Mouse (Mus musculus) G1E (cell line): Measurements from ENCODE around the gene Nyap1. TPM values are rescaled to one million over a fixed set of nuclear protein-coding genes. Genes with fewer than 3 reads are reported as not detected.
A peak's percentile ranks its signal among the peaks of the same experiment; 100 is the strongest.

Experiments
- ATAC-seq: 2 replicates; pipeline ENCODE4 v1.8.0; 2016; ENCODE audit warnings: mild to moderate bottlenecking; ENCODE audit not compliant: insufficient number of reproducible peaks, poor library complexity, low FRiP score, severe bottlenecking; ENCODE audit errors: extremely low read depth
- DNase-seq: peaks from one replicate; pipeline ENCODE4 v3.0.0; 2012; ENCODE audit warnings: low spot score
- H3K27me3 ChIP-seq: 2 replicates; pipeline ENCODE4 v1.6.1; 2012; ENCODE audit warnings: mild to moderate bottlenecking, low read length, inconsistent platforms; ENCODE audit not compliant: insufficient read depth
- H3K36me3 ChIP-seq: replicated peaks from 2 replicates; pipeline ENCODE3; 2012; ENCODE audit warnings: mild to moderate bottlenecking, inconsistent platforms
- H3K4me1 ChIP-seq: 2 replicates; pipeline ENCODE4 v1.6.1; 2012; ENCODE audit warnings: low read depth, low read length, inconsistent platforms, mixed read lengths; ENCODE audit not compliant: insufficient read depth
- H3K4me3 ChIP-seq: 2 replicates; pipeline ENCODE4 v1.5.1; 2012; ENCODE audit warnings: low read depth, mild to moderate bottlenecking, inconsistent platforms, low read length, moderate library complexity, mixed read lengths
- H3K9me3 ChIP-seq: replicated peaks from 2 replicates; pipeline ENCODE4 v1.6.1; 2012; ENCODE audit warnings: inconsistent platforms
- CTCF ChIP-seq: IDR thresholded peaks from 2 replicates; pipeline ENCODE4 v1.5.1; 2012; ENCODE audit warnings: low read depth, low read length, inconsistent platforms, mixed read lengths
- GATA1 ChIP-seq: IDR thresholded peaks from 2 replicates; pipeline ENCODE4 v1.6.1; 2012; ENCODE audit warnings: borderline replicate concordance, low read length, inconsistent platforms, mixed read lengths
- GATA2 ChIP-seq: IDR thresholded peaks from 2 replicates; pipeline ENCODE4 v1.6.1; 2012; ENCODE audit warnings: low read depth, low read length, inconsistent platforms, borderline replicate concordance
- POLR2AphosphoS5 ChIP-seq: IDR thresholded peaks from 2 replicates; pipeline ENCODE4 v1.6.1; 2012; ENCODE audit warnings: low read depth, low read length, inconsistent platforms; ENCODE audit not compliant: insufficient replicate concordance
- TAL1 ChIP-seq: conservative IDR thresholded peaks from 2 replicates; pipeline ENCODE4 v1.6.1; 2012; ENCODE audit warnings: low read depth, low read length, inconsistent platforms, mixed read lengths
- polyA plus RNA-seq: library from polyadenylated mRNA; stranded (reverse); fragments of >175 nt; gene quantifications from 2 replicates; pipeline ENCODE4 v1.2.3, GENCODE M21; 2012
- total RNA-seq, 2 experiments: library from RNA; stranded (forward) in 1 of 2; stranded (reverse) in 1 of 2; fragments of 200-1000 nt in 1 of 2; fragments of >200 nt in 1 of 2; fragmentation: Nextera tagmentation in 1 of 2; gene quantifications; 2 replicates each; pipeline ENCODE4 v1.2.3; 2014 to 2017

The Nyap1 gene
- total and polyA plus RNA-seq, 3 experiments: 0.38 to 2.8 (median 0.90) TPM

DNA sequence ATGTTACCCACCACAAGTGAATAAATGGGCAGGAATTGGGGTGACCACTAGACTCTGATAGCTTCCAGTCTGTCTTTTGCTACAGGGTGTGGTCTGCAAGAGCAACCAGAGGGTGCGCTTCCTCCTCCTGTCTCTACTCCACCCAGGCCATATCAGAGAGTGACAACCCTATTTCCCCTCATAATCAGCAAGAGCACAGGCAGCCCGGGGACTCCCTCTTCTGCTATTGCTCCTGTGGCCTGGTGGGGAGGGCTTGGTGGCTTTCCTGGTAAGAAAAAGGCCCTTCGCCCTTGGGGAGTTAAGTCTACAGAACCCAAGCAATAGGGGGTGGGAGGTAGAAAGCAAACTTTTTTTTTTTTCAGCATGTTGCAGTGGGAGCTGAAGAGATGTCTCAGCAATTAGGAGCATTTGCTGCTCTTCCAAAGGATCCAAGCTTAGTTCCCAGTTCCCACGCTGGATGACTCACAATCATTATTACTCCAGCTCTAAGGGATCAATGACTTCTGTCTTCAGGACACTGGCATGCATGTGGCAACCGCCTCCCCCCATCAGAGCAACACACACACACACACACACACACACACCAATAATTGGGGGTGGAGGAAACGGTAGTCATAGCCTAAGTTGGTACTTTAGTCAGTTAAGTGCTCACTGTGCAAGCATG lies 55.1 kb downstream of the Nyap1 start:
- peak overlapping the region; percentile 14; the same call in 1 of the 2 replicates for H3K4me3 ChIP-seq
- no peaks in the 10 kb centered on the region for H3K27me3 ChIP-seq
- peaks cover 64% of the 10 kb centered on the region for H3K4me1 ChIP-seq
- H3K36me3 ChIP-seq: peaks cover 12% of the 10 kb centered on the region
- H3K9me3 ChIP-seq: no peaks in the 10 kb centered on the region
- TF ChIP-seq CTCF (no peak), TAL1 (peak; percentile 75)
- ATAC-seq (peak; percentile 64), DNase-seq (peak; percentile 72)

- Histone ChIP-seq H3K4me3 (peak overlapping the region; percentile 37; the same call in 1 of the 2 replicates), H3K4me1 (peaks cover 67% of the 10 kb centered on the region), H3K27me3 (no peaks in the 10 kb centered on the region), H3K9me3 (no peaks in the 10 kb centered on the region), H3K36me3 (peaks cover 18% of the 10 kb centered on the region)
- DNase-seq: no peak
- ATAC-seq: no peak
- no peak for TF ChIP-seq TAL1
- TF ChIP-seq POLR2AphosphoS5: no peak
- TF ChIP-seq GATA2: no peak
- no peak for TF ChIP-seq CTCF
Observed at GRCm38 (mm10) chr5:137685653-137686052, 55.8 kb downstream of the Nyap1 start.

GRCm38 (mm10) chr5:137684294-137685123 lies 56.9 kb downstream of the Nyap1 start, which contains the start of gene Agfg2:
Gene Agfg2 (minus strand): TSS chr5:137684726.
- TF ChIP-seq POLR2AphosphoS5 (no peak), CTCF (no peak), TAL1 (no peak), GATA2 (no peak), GATA1 (no peak)
- Histone ChIP-seq H3K36me3 (peaks cover 28% of the 10 kb centered on the region), H3K4me3 (peak within 1 kb of the TSS; percentile 85), H3K27me3 (no peaks in the 10 kb centered on the region), H3K4me1 (peaks cover 62% of the 10 kb centered on the region), H3K9me3 (no peaks in the 10 kb centered on the region)
- DNase-seq: peak; percentile 94
- ATAC-seq: peak; percentile 88

DNA sequence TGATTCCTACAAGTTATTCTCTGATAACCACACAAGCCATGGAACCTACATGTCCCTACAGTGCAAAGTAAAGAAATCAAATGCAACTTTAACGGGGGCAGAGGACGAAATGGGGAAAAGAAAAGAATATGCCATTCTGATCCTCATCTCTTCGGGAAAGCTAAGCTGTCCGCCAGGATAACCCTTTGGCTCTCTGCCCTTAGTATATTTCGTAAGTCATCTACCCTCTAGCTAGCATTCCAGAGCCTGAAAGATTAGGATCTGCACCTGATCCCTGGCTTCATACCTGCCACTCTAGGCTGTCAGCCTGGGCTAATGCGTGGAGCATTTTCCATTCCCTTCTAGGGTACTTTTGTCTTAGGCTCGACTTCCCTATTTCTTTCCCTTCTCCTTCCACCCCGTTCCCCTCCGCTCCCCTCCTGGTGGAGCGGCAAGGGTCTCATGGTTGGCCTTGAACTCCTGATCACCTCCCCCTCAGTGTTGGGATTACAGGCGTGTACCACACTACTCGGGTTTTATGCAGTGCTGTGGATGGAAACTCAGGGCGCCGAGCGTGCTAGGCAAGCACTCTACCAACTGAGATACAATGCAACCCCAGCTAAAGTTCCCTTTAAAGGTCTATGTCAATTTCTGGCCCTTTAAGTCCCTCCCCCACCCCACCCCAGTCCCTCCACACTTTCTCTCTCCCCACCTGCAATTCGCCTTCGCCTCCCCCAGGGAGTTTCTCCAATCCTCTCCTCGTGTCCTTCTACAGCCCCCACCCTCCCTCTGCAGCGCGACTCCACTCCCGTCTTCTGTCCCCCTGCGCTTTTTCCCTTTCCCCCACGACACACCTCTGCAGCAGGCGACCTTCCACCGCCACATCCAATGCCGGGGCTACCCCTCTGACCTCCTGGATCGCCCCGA lies 57.8 kb downstream of the Nyap1 start:
- ATAC-seq (no peak), DNase-seq (peak; percentile 53)
- H3K27me3 ChIP-seq: no peaks in the 10 kb centered on the region
- H3K9me3 ChIP-seq: no peaks in the 10 kb centered on the region
- H3K4me3 ChIP-seq: peak overlapping the region; percentile 85
- TF ChIP-seq POLR2AphosphoS5 (no peak), TAL1 (no peak), GATA2 (no peak), GATA1 (no peak), CTCF (no peak)
- H3K4me1 ChIP-seq: peaks cover 63% of the 10 kb centered on the region
- peaks cover 36% of the 10 kb centered on the region for H3K36me3 ChIP-seq

DNA sequence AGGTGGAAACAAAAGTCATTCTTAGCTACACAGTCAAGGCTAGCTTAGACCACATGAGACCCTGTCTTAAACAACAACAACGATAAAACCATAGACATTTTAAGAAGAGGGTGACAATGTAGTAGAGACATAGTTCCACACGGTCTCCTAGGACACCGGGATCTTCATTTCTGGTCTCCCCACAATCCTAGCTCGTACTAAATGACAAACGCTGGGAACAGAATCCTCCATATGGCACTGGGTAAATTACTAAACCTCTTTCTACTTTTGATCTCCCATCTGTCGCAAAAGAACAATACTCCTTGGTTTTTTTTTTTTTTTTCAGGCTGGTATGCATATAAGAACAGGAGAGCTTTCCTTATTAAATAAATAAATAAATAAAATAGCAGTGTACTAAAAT lies 58.9 kb downstream of the Nyap1 start:
- TF ChIP-seq TAL1 (no peak), CTCF (no peak), GATA1 (no peak), POLR2AphosphoS5 (no peak), GATA2 (no peak)
- H3K9me3 ChIP-seq: no peaks in the 10 kb centered on the region
- H3K4me1 ChIP-seq: peaks cover 57% of the 10 kb centered on the region
- no peaks in the 10 kb centered on the region for H3K27me3 ChIP-seq
- no peak for DNase-seq
- no peak for ATAC-seq
- H3K36me3 ChIP-seq: peaks cover 47% of the 10 kb centered on the region
- H3K4me3 ChIP-seq: peak overlapping the region; percentile 61; the same call in 1 of the 2 replicates

Other genes starting within 250 kb of the Nyap1 start
Only the 20 nearest of the 24 such genes appear.
- not detected in 2 replicates for gene Epo, start 208.4 kb downstream of the Nyap1 start, total RNA-seq (2014; fragmentation: Nextera tagmentation)
- not detected in 2 replicates for gene Epo, start 208.4 kb downstream of the Nyap1 start, total RNA-seq (2017)
- not detected in 2 replicates for gene Epo, start 208.4 kb downstream of the Nyap1 start, polyA plus RNA-seq
- gene Gnb2, start 208.1 kb downstream of the Nyap1 start, total RNA-seq (2014; fragmentation: Nextera tagmentation): 229 and 302 TPM in 2 replicates
- 255 and 347 TPM in 2 replicates for gene Gnb2, start 208.1 kb downstream of the Nyap1 start, total RNA-seq (2017)
- gene Gnb2, start 208.1 kb downstream of the Nyap1 start, polyA plus RNA-seq: 501 and 571 TPM in 2 replicates
- gene Actl6b, start 188.1 kb downstream of the Nyap1 start, total RNA-seq (2014; fragmentation: Nextera tagmentation): not detected in 2 replicates
- 0.11 TPM in 1 of 2 replicates, not detected in the other for gene Actl6b, start 188.1 kb downstream of the Nyap1 start, total RNA-seq (2017)
- gene Actl6b, start 188.1 kb downstream of the Nyap1 start, polyA plus RNA-seq: not detected in 2 replicates
- gene Tfr2, start 171.8 kb downstream of the Nyap1 start, total RNA-seq (2014; fragmentation: Nextera tagmentation): 193 and 194 TPM in 2 replicates
- 52.6 and 67.3 TPM in 2 replicates for gene Tfr2, start 171.8 kb downstream of the Nyap1 start, total RNA-seq (2017)
- gene Tfr2, start 171.8 kb downstream of the Nyap1 start, polyA plus RNA-seq: 87.3 and 117 TPM in 2 replicates
- 58.9 and 61.2 TPM in 2 replicates for gene Mospd3, start 140.5 kb downstream of the Nyap1 start, total RNA-seq (2014; fragmentation: Nextera tagmentation)
- 3.8 and 5.4 TPM in 2 replicates for gene Mospd3, start 140.5 kb downstream of the Nyap1 start, total RNA-seq (2017)
- gene Mospd3, start 140.5 kb downstream of the Nyap1 start, polyA plus RNA-seq: 316 and 504 TPM in 2 replicates
- gene Pcolce, start 127.8 kb downstream of the Nyap1 start, total RNA-seq (2014; fragmentation: Nextera tagmentation): not detected in 2 replicates
- 0.16 and 0.23 TPM in 2 replicates for gene Pcolce, start 127.8 kb downstream of the Nyap1 start, total RNA-seq (2017)
- 0.08 and 0.17 TPM in 2 replicates for gene Pcolce, start 127.8 kb downstream of the Nyap1 start, polyA plus RNA-seq
- gene Fbxo24, start 112.6 kb downstream of the Nyap1 start, total RNA-seq (2014; fragmentation: Nextera tagmentation): not detected in 2 replicates
- gene Fbxo24, start 112.6 kb downstream of the Nyap1 start, total RNA-seq (2017): 0.06 and 0.11 TPM in 2 replicates
- 0.05 and 0.06 TPM in 2 replicates for gene Fbxo24, start 112.6 kb downstream of the Nyap1 start, polyA plus RNA-seq
- 92.8 and 98.9 TPM in 2 replicates for gene Lrch4, start 112.5 kb downstream of the Nyap1 start, total RNA-seq (2014; fragmentation: Nextera tagmentation)
- gene Lrch4, start 112.5 kb downstream of the Nyap1 start, total RNA-seq (2017): 20.6 and 23.3 TPM in 2 replicates
- 192 and 269 TPM in 2 replicates for gene Lrch4, start 112.5 kb downstream of the Nyap1 start, polyA plus RNA-seq
- gene Gm20605, start 112.4 kb downstream of the Nyap1 start, total RNA-seq (2014; fragmentation: Nextera tagmentation): 27.2 and 44.5 TPM in 2 replicates
- 9.5 and 11.4 TPM in 2 replicates for gene Gm20605, start 112.4 kb downstream of the Nyap1 start, total RNA-seq (2017)
- gene Gm20605, start 112.4 kb downstream of the Nyap1 start, polyA plus RNA-seq: 11.0 and 14.5 TPM in 2 replicates
- 39.2 and 56.5 TPM in 2 replicates for gene Sap25, start 100.3 kb downstream of the Nyap1 start, total RNA-seq (2014; fragmentation: Nextera tagmentation)
- 7.9 and 10.5 TPM in 2 replicates for gene Sap25, start 100.3 kb downstream of the Nyap1 start, total RNA-seq (2017)
- gene Sap25, start 100.3 kb downstream of the Nyap1 start, polyA plus RNA-seq: 41.8 and 58.3 TPM in 2 replicates
- not detected in 2 replicates for gene Irs3, start 95.9 kb downstream of the Nyap1 start, total RNA-seq (2014; fragmentation: Nextera tagmentation)
- 0.11 and 0.12 TPM in 2 replicates for gene Irs3, start 95.9 kb downstream of the Nyap1 start, total RNA-seq (2017)
- gene Irs3, start 95.9 kb downstream of the Nyap1 start, polyA plus RNA-seq: not detected in 2 replicates
- 20.2 and 47.1 TPM in 2 replicates for gene Agfg2, start 56.9 kb downstream of the Nyap1 start, total RNA-seq (2014; fragmentation: Nextera tagmentation)
- 25.0 and 26.1 TPM in 2 replicates for gene Agfg2, start 56.9 kb downstream of the Nyap1 start, total RNA-seq (2017)
- 102 and 115 TPM in 2 replicates for gene Agfg2, start 56.9 kb downstream of the Nyap1 start, polyA plus RNA-seq
- gene Tsc22d4, start 4.1 kb upstream of the Nyap1 start, total RNA-seq (2014; fragmentation: Nextera tagmentation): 90.8 and 114 TPM in 2 replicates
- gene Tsc22d4, start 4.1 kb upstream of the Nyap1 start, total RNA-seq (2017): 74.5 and 93.5 TPM in 2 replicates
- gene Tsc22d4, start 4.1 kb upstream of the Nyap1 start, polyA plus RNA-seq: 404 and 491 TPM in 2 replicates
- gene Ppp1r35, start 37.2 kb upstream of the Nyap1 start, total RNA-seq (2014; fragmentation: Nextera tagmentation): 202 and 204 TPM in 2 replicates
- gene Ppp1r35, start 37.2 kb upstream of the Nyap1 start, total RNA-seq (2017): 28.2 and 35.6 TPM in 2 replicates
- gene Ppp1r35, start 37.2 kb upstream of the Nyap1 start, polyA plus RNA-seq: 121 and 153 TPM in 2 replicates
- 51.3 and 53.9 TPM in 2 replicates for gene Mepce, start 46.0 kb upstream of the Nyap1 start, total RNA-seq (2014; fragmentation: Nextera tagmentation)
- 22.3 and 27.8 TPM in 2 replicates for gene Mepce, start 46.0 kb upstream of the Nyap1 start, total RNA-seq (2017)
- gene Mepce, start 46.0 kb upstream of the Nyap1 start, polyA plus RNA-seq: 173 and 216 TPM in 2 replicates
- 8.4 and 9.9 TPM in 2 replicates for gene Zcwpw1, start 46.2 kb upstream of the Nyap1 start, total RNA-seq (2014; fragmentation: Nextera tagmentation)
- 10.5 and 12.9 TPM in 2 replicates for gene Zcwpw1, start 46.2 kb upstream of the Nyap1 start, total RNA-seq (2017)
- gene Zcwpw1, start 46.2 kb upstream of the Nyap1 start, polyA plus RNA-seq: 0.15 and 0.34 TPM in 2 replicates
- gene Pilra, start 94.7 kb upstream of the Nyap1 start, total RNA-seq (2014; fragmentation: Nextera tagmentation): not detected in 2 replicates
- gene Pilra, start 94.7 kb upstream of the Nyap1 start, total RNA-seq (2017): 3.4 and 5.1 TPM in 2 replicates
- 0.02 TPM in 1 of 2 replicates, not detected in the other for gene Pilra, start 94.7 kb upstream of the Nyap1 start, polyA plus RNA-seq
- gene Pilrb1, start 116.5 kb upstream of the Nyap1 start, total RNA-seq (2014; fragmentation: Nextera tagmentation): not detected in 2 replicates
- 1.9 and 2.9 TPM in 2 replicates for gene Pilrb1, start 116.5 kb upstream of the Nyap1 start, total RNA-seq (2017)
- not detected in 2 replicates for gene Pilrb1, start 116.5 kb upstream of the Nyap1 start, polyA plus RNA-seq
- gene Pilrb2, start 130.2 kb upstream of the Nyap1 start, total RNA-seq (2014; fragmentation: Nextera tagmentation): 2.4 TPM in 1 of 2 replicates, not detected in the other
- 19.0 and 23.8 TPM in 2 replicates for gene Pilrb2, start 130.2 kb upstream of the Nyap1 start, total RNA-seq (2017)
- gene Pilrb2, start 130.2 kb upstream of the Nyap1 start, polyA plus RNA-seq: 0.13 and 0.31 TPM in 2 replicates
- gene Cyp3a13, start 180.0 kb upstream of the Nyap1 start, total RNA-seq (2014; fragmentation: Nextera tagmentation): not detected in 2 replicates
- 0.16 TPM in 1 of 2 replicates, not detected in the other for gene Cyp3a13, start 180.0 kb upstream of the Nyap1 start, total RNA-seq (2017)
- not detected in 2 replicates for gene Cyp3a13, start 180.0 kb upstream of the Nyap1 start, polyA plus RNA-seq